Mouse (Mus musculus): ENCODE results near the gene Fam92b. TPM values are rescaled to one million over a fixed set of nuclear protein-coding genes. Genes with fewer than 3 reads are reported as not detected.

The Fam92b gene
- polyA plus RNA-seq, 1 experiment from 2014 or later: 2.7 TPM

DNA sequence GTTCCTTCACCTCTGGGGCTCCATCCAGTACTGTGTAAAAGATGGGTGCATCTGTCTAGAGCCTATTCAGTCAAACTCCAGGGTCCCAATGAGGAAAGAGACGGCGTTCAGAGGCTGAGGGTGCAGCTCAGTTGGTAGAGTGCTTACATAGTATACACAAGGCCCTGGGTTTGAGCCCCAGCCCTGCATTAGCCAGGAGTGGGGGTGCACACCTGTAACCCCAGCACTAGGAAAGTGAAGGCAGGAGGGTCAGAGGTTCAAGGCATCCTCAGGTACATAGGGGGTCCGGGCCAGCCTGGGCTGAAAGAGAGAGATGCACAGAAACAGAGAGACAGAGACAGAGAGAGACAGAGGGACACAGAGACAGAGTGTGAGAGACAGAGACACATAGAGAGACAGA is 36.0 kb upstream of the Fam92b start:
- no peak overlapping the region for H3K9ac ChIP-seq (ENCODE audit: low read length)
- H3K4me2 ChIP-seq (ENCODE audit: low read depth, low read length): no peak overlapping the region
- H3K4me3 ChIP-seq (ENCODE audit: low read length): no peak overlapping the region
- ATAC-seq (ENCODE audit: low read depth): no peak
- WGBS: 91% methylated on average over 3 of the region's 3 CpGs
- no peaks in the 10 kb centered on the region for H3K36me3 ChIP-seq (ENCODE audit: control insufficient read depth, insufficient read depth, low read length)
- peaks cover 36% of the 10 kb centered on the region for H3K4me1 ChIP-seq (replicated peaks; ENCODE audit: control insufficient read depth, insufficient read depth, low read length)
- H3K27me3 ChIP-seq (ENCODE audit: control insufficient read depth, insufficient read depth, low read depth, low read length): no peaks in the 10 kb centered on the region; the same call in 1 of the 2 replicates
- no peaks in the 10 kb centered on the region for H3K9me3 ChIP-seq (ENCODE audit: control insufficient read depth, low read length)
- no peak overlapping the region for H3K27ac ChIP-seq (ENCODE audit: low read length)

DNA sequence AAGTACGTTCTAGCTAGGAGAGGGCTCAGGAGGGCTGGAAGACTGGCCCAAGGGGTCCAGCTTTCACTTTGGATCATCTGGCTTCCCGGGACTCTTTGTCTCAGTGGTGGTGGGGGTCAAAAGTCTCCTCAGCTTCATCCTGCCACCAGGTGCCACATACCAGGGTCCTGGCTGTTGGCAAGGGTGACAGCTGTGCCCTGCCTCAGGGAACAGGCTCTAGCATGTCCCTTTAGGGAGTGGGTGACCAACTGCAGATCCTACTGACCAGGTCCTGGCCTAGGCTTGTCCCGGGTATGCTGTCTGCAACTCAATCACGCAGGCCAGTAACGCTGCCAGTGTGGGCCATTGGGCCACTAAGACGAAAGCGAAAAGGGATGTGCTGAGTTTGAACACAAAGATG is 35.3 kb upstream of the Fam92b start:
- Histone ChIP-seq H3K4me1 (replicated peaks; ENCODE audit: control insufficient read depth, insufficient read depth, low read length) (peaks cover 35% of the 10 kb centered on the region), H3K9ac (ENCODE audit: low read length) (no peak overlapping the region), H3K27me3 (ENCODE audit: control insufficient read depth, insufficient read depth, low read depth, low read length) (no peaks in the 10 kb centered on the region; the same call in 1 of the 2 replicates), H3K4me2 (ENCODE audit: low read depth, low read length) (no peak overlapping the region), H3K36me3 (ENCODE audit: control insufficient read depth, insufficient read depth, low read length) (no peaks in the 10 kb centered on the region), H3K4me3 (ENCODE audit: low read length) (no peak overlapping the region), H3K9me3 (ENCODE audit: control insufficient read depth, low read length) (no peaks in the 10 kb centered on the region), H3K27ac (ENCODE audit: low read length) (no peak overlapping the region)
- 82% methylated on average over 7 of the region's 7 CpGs for WGBS
- no peak for ATAC-seq (ENCODE audit: low read depth)

DNA sequence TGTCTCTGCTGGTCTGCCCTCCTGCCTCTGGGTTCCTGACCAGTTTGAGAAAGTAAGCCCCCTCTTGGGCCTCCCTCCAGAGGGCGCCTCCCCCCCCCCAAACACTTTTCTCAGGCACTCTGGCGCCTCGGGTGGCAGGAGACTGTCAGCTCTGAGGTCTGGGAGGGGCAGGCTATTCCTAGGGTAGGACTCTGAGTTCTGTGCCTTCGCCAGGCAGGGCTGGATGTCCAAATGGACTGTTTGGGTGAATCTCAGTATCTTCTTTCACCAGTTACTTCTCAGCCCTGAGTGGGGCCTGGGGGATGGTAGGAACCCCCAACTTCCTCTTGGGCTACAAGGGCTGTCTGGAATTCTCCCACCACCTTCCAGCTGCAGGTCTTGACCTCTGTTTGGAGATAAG is 34.1 kb upstream of the Fam92b start:
- Histone ChIP-seq H3K4me2 (ENCODE audit: low read depth, low read length) (no peak overlapping the region), H3K4me3 (ENCODE audit: low read length) (no peak overlapping the region), H3K9me3 (ENCODE audit: control insufficient read depth, low read length) (no peaks in the 10 kb centered on the region), H3K9ac (ENCODE audit: low read length) (no peak overlapping the region), H3K27me3 (ENCODE audit: control insufficient read depth, insufficient read depth, low read depth, low read length) (no peaks in the 10 kb centered on the region; the same call in 1 of the 2 replicates), H3K4me1 (replicated peaks; ENCODE audit: control insufficient read depth, insufficient read depth, low read length) (peaks cover 22% of the 10 kb centered on the region), H3K36me3 (ENCODE audit: control insufficient read depth, insufficient read depth, low read length) (no peaks in the 10 kb centered on the region), H3K27ac (ENCODE audit: low read length) (no peak overlapping the region)
- WGBS: 20% methylated on average over 4 of the region's 4 CpGs
- ATAC-seq (ENCODE audit: low read depth): 0 out of 2 replicates have a peak, but pooled peaks have one; percentile 10

- 33% methylated on average over 11 of the region's 11 CpGs for WGBS
- Histone ChIP-seq H3K27me3 (ENCODE audit: control insufficient read depth, insufficient read depth, low read depth, low read length) (no peaks in the 10 kb centered on the region; the same call in 1 of the 2 replicates), H3K4me2 (ENCODE audit: low read depth, low read length) (no peak overlapping the region), H3K36me3 (ENCODE audit: control insufficient read depth, insufficient read depth, low read length) (no peaks in the 10 kb centered on the region), H3K9ac (ENCODE audit: low read length) (no peak overlapping the region), H3K9me3 (ENCODE audit: control insufficient read depth, low read length) (no peaks in the 10 kb centered on the region), H3K4me3 (ENCODE audit: low read length) (no peak overlapping the region), H3K27ac (ENCODE audit: low read length) (no peak overlapping the region), H3K4me1 (replicated peaks; ENCODE audit: control insufficient read depth, insufficient read depth, low read length) (peaks cover 32% of the 10 kb centered on the region)
- no peak for ATAC-seq (ENCODE audit: low read depth)
Observed at GRCm38 (mm10) chr8:120208113-120208512, 30.8 kb upstream of the Fam92b start.

DNA sequence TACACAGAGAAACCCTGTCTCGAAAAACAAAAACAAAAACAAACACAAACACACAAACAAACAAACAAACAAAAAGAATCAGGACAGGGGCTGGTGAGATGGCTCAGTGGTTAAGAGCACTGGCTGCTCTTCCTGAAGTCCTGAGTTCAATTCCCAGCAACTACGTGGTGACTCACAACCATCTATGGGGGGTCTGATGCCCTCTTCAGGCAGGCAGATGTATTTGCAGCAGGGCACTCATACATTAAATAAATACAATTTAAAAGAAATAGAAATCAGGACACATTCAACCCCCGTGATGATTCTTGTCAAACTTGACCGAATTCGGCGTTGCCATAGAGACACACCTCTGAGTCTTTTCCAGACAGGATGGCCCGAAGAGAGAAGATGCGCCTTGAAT is 30.1 kb upstream of the Fam92b start:
- ATAC-seq (ENCODE audit: low read depth): no peak
- Histone ChIP-seq H3K9me3 (ENCODE audit: control insufficient read depth, low read length) (no peaks in the 10 kb centered on the region), H3K9ac (ENCODE audit: low read length) (no peak overlapping the region), H3K27ac (ENCODE audit: low read length) (no peak overlapping the region), H3K4me3 (ENCODE audit: low read length) (no peak overlapping the region), H3K36me3 (ENCODE audit: control insufficient read depth, insufficient read depth, low read length) (no peaks in the 10 kb centered on the region), H3K27me3 (ENCODE audit: control insufficient read depth, insufficient read depth, low read depth, low read length) (no peaks in the 10 kb centered on the region; the same call in 1 of the 2 replicates), H3K4me2 (ENCODE audit: low read depth, low read length) (no peak overlapping the region), H3K4me1 (replicated peaks; ENCODE audit: control insufficient read depth, insufficient read depth, low read length) (peaks cover 32% of the 10 kb centered on the region)
- 82% methylated on average over 8 of the region's 8 CpGs for WGBS

DNA sequence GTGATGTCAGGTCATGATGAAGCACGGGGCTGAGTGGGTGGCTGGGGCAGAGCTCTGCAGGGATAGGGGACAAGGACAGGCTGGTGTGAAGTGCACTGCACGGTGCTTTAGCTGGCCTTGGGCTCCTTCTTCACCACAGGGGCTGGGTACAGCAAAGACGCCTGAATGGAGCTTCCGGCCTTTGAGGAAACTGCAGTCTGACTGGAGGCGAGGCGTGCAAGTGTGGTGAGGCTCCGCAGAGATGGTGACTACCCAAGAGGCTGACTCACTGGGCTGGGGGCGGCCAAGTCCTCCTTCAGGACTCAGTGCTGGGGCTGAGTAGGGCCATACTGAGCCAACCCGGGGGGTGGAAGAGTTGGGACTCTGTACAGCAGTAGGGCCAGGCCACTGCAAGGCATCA is 28.6 kb upstream of the Fam92b start:
- H3K9me3 ChIP-seq (ENCODE audit: control insufficient read depth, low read length): no peaks in the 10 kb centered on the region
- 73% methylated on average over 9 of the region's 9 CpGs for WGBS
- no peaks in the 10 kb centered on the region; the same call in 1 of the 2 replicates for H3K27me3 ChIP-seq (ENCODE audit: control insufficient read depth, insufficient read depth, low read depth, low read length)
- no peak overlapping the region for H3K4me2 ChIP-seq (ENCODE audit: low read depth, low read length)
- H3K36me3 ChIP-seq (ENCODE audit: control insufficient read depth, insufficient read depth, low read length): no peaks in the 10 kb centered on the region
- H3K9ac ChIP-seq (ENCODE audit: low read length): no peak overlapping the region
- no peak overlapping the region for H3K4me3 ChIP-seq (ENCODE audit: low read length)
- H3K4me1 ChIP-seq (replicated peaks; ENCODE audit: control insufficient read depth, insufficient read depth, low read length): peaks cover 29% of the 10 kb centered on the region
- no peak for ATAC-seq (ENCODE audit: low read depth)
- H3K27ac ChIP-seq (ENCODE audit: low read length): peak overlapping the region; percentile 46; the same call in 1 of the 2 replicates

- H3K4me1 ChIP-seq (replicated peaks; ENCODE audit: control insufficient read depth, insufficient read depth, low read length): peaks cover 26% of the 10 kb centered on the region
- H3K9ac ChIP-seq (ENCODE audit: low read length): no peak overlapping the region
- H3K9me3 ChIP-seq (ENCODE audit: control insufficient read depth, low read length): peaks cover 6% of the 10 kb centered on the region
- 42% methylated on average over 7 of the region's 7 CpGs for WGBS
- H3K27ac ChIP-seq (ENCODE audit: low read length): peak overlapping the region; percentile 35
- H3K27me3 ChIP-seq (ENCODE audit: control insufficient read depth, insufficient read depth, low read depth, low read length): no peaks in the 10 kb centered on the region
- H3K4me2 ChIP-seq (ENCODE audit: low read depth, low read length): no peak overlapping the region
- no peaks in the 10 kb centered on the region for H3K36me3 ChIP-seq (ENCODE audit: control insufficient read depth, insufficient read depth, low read length)
- ATAC-seq (ENCODE audit: low read depth): peak; percentile 59
- H3K4me3 ChIP-seq (ENCODE audit: low read length): no peak overlapping the region
Observed at GRCm38 (mm10) chr8:120204736-120205360, 27.6 kb upstream of the Fam92b start.

- 0 out of 2 replicates have a peak overlapping the region, but pooled peaks have one; percentile 30 for H3K27ac ChIP-seq (ENCODE audit: low read length)
- 40% methylated on average over 3 of the region's 3 CpGs for WGBS
Observed at GRCm38 (mm10) chr8:120202546-120202945, 25.3 kb upstream of the Fam92b start.

DNA sequence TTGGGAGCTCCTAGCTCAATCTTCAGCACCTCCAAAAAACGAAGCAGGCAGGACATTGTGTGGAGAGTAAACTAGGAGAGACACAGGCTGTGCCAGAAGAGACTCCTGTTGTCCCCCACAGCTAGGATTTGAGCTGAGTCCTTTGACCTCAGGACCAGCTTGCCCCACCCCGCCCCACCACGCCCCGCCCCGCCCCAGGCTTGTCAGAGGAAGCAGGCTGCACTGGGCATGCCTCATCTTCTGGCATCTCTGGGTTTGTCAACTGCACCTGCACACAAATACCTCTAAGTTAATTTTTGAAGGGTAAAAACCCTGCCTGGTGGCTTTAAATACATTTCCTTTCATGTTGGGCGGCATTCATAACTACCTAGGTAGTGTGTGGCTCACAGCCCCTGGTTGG is 24.1 kb upstream of the Fam92b start:
- Histone ChIP-seq H3K9me3 (ENCODE audit: control insufficient read depth, low read length) (peaks cover 9% of the 10 kb centered on the region), H3K4me2 (ENCODE audit: low read depth, low read length) (no peak overlapping the region), H3K36me3 (ENCODE audit: control insufficient read depth, insufficient read depth, low read length) (no peaks in the 10 kb centered on the region), H3K27ac (ENCODE audit: low read length) (no peak overlapping the region), H3K4me3 (ENCODE audit: low read length) (no peak overlapping the region), H3K4me1 (replicated peaks; ENCODE audit: control insufficient read depth, insufficient read depth, low read length) (peaks cover 24% of the 10 kb centered on the region), H3K27me3 (ENCODE audit: control insufficient read depth, insufficient read depth, low read depth, low read length) (no peaks in the 10 kb centered on the region), H3K9ac (ENCODE audit: low read length) (no peak overlapping the region)
- 76% methylated on average over 6 of the region's 6 CpGs for WGBS
- no peak for ATAC-seq (ENCODE audit: low read depth)

More at GRCm38 (mm10) chr8:120202546-120202945, 25.3 kb upstream of the Fam92b start:
- H3K4me3 ChIP-seq (ENCODE audit: low read length): no peak overlapping the region
- peaks cover 24% of the 10 kb centered on the region for H3K4me1 ChIP-seq (replicated peaks; ENCODE audit: control insufficient read depth, insufficient read depth, low read length)
- H3K9ac ChIP-seq (ENCODE audit: low read length): no peak overlapping the region
- no peaks in the 10 kb centered on the region for H3K27me3 ChIP-seq (ENCODE audit: control insufficient read depth, insufficient read depth, low read depth, low read length)
- ATAC-seq (ENCODE audit: low read depth): peak; percentile 91
- peaks cover 9% of the 10 kb centered on the region for H3K9me3 ChIP-seq (ENCODE audit: control insufficient read depth, low read length)
- no peak overlapping the region for H3K4me2 ChIP-seq (ENCODE audit: low read depth, low read length)
- no peaks in the 10 kb centered on the region for H3K36me3 ChIP-seq (ENCODE audit: control insufficient read depth, insufficient read depth, low read length)
